ENCODE assay signal across 7 mouse cellular contexts in the genomic region with DNA sequence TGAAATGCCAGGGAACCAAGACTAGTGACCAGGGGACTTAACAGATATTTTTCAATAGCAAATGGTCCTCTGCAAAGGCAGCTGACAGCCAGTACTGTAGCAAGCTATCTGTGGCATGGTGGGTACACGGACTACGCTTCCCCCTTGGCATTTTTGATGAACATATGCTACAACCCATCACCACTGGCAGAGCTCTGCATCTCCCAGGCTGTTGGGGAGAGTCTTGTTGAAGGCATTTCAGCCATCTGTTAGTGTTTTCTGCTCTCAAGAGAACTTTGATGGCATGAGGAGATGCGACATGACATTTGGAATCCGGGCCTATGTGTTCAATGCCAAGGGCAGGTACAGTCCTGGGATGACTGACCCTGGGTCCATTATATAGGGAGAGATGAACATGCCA.
"Had no signal": no experiment of that assay in that cellular context is flagged by ENCODE, and none has a peak within 500 bp of the region (broad histone marks: within the 10 kb centered on the region; RNA-seq: fewer than 3 reads in every experiment).

No protein-coding gene starts in this region.

- DNase-seq: kidney, adult 18-20 months; kidney, postnatal 14 days; lung, adult 18-20 months; right cerebral cortex, postnatal 4 days; spleen, adult 18-20 months; thymus, adult 18-20 months; thymus, postnatal 14 days had no signal
